Mouse (Mus musculus): ENCODE results near the gene Gm10837. TPM values are rescaled to one million over a fixed set of nuclear protein-coding genes. Genes with fewer than 3 reads are reported as not detected.
A peak's percentile ranks its signal among the peaks of the same experiment; 100 is the strongest.

Gene Gm10837
- not detected in 2 replicates for polyA plus RNA-seq (2015; fragmentation: Nextera tagmentation; extraction: Ambion mirVana)

- H3K4me3 ChIP-seq: 0 out of 2 replicates have a peak within 1 kb of the TSS, but pooled peaks have one; percentile 13
- peak within 1 kb of the TSS; percentile 44 for H3K4me2 ChIP-seq
- no peak within 1 kb of the TSS for H3K9ac ChIP-seq
- H3K4me1 ChIP-seq: 0 out of 2 replicates have a peak, but pooled peaks cover 4% of the 10 kb centered on the region
- peaks cover 84% of the 10 kb centered on the region for H3K27me3 ChIP-seq
- H3K9me3 ChIP-seq: no peaks in the 10 kb centered on the region
- peak; percentile 27; the same call in 1 of the 2 replicates for ATAC-seq (ENCODE audit: borderline replicate concordance, extremely low read depth, low FRiP score, low TSS enrichment)
- no peaks in the 10 kb centered on the region for H3K36me3 ChIP-seq
- no peak within 1 kb of the TSS for H3K27ac ChIP-seq
- WGBS: 2% methylated on average over 51 of the region's 51 CpGs
Observed at GRCm38 (mm10) chr14:122490441-122491328, at the start of gene Gm10837. Gm10837 (plus strand) TSS chr14:122490586.

DNA sequence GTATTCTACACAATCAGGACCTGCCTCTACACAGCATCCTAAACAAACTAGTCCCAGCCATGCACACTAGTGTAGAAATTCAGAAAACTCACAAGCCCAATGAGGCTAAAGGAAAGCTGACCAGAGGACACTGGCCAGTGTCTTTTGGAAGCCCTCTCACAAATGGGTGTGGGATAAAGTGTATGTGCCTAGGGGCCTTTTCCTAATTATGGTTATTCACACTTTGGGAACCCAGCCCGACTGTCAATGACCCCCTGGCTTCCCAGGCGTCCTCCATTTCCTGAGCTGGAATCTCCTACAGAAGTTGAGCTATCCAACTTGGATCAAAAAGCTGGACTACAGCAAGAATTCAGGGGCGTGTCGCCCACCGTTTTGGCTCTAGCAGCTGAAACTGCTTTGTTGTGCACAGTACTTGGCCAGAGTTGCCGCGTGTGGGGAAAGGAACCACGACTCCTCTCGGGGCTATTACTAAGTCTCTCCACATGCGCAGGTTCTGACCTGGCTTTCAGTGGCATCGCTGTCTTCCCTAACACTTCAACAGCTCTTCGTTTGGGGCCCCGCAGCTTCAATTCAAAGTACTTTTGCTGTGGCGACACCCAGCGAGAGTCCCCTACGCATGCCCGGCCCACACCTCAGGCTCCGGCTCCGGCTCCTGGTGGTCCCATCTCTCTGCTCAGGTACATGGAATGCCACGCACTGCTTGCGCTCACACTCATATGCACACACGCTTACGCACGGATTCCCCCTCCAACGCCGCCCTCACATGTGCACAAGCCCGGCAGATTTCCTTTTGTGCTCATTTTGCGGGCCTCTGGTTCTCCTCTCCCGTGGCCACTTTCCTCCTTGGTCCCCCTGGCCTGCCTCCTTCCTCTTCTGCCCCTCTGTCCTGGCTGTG lies 40.5 kb upstream of the Gm10837 start:
- Histone ChIP-seq H3K4me2 (peak overlapping the region; percentile 68), H3K27ac (no peak overlapping the region), H3K36me3 (no peaks in the 10 kb centered on the region), H3K9me3 (no peaks in the 10 kb centered on the region), H3K27me3 (peaks cover 90% of the 10 kb centered on the region), H3K4me1 (peaks cover 25% of the 10 kb centered on the region), H3K9ac (no peak overlapping the region), H3K4me3 (peak overlapping the region; percentile 32)
- ATAC-seq (ENCODE audit: borderline replicate concordance, extremely low read depth, low FRiP score, low TSS enrichment): no peak
- WGBS: 5% methylated on average over 29 of the region's 29 CpGs

GRCm38 (mm10) chr14:122450496-122451382 lies 39.6 kb upstream of the Gm10837 start, which contains the start of gene Gm5089:
Gm5089 (minus strand) TSS chr14:122451115.
- under 1% methylated on average over 59 of the region's 59 CpGs for WGBS
- Histone ChIP-seq H3K4me3 (peak within 1 kb of the TSS; percentile 32), H3K27ac (no peak within 1 kb of the TSS), H3K36me3 (no peaks in the 10 kb centered on the region), H3K9me3 (no peaks in the 10 kb centered on the region), H3K9ac (no peak within 1 kb of the TSS), H3K27me3 (peaks cover 94% of the 10 kb centered on the region), H3K4me1 (peaks cover 25% of the 10 kb centered on the region), H3K4me2 (peak within 1 kb of the TSS; percentile 68)
- peak; percentile 60; the same call in 1 of the 2 replicates for ATAC-seq (ENCODE audit: borderline replicate concordance, extremely low read depth, low FRiP score, low TSS enrichment)

- Histone ChIP-seq H3K27me3 (peaks cover 100% of the 10 kb centered on the region), H3K9ac (no peak overlapping the region), H3K4me3 (no peak overlapping the region; the same call in 1 of the 2 replicates), H3K4me2 (peak overlapping the region; percentile 68; the same call in 1 of the 2 replicates), H3K9me3 (no peaks in the 10 kb centered on the region), H3K36me3 (no peaks in the 10 kb centered on the region), H3K27ac (no peak overlapping the region), H3K4me1 (peaks cover 25% of the 10 kb centered on the region)
- no peak for ATAC-seq (ENCODE audit: borderline replicate concordance, extremely low read depth, low FRiP score, low TSS enrichment)
- WGBS: 64% methylated on average over 5 of the region's 5 CpGs
Observed at GRCm38 (mm10) chr14:122451551-122452145, 38.7 kb upstream of the Gm10837 start.

- Histone ChIP-seq H3K27ac (no peak overlapping the region), H3K36me3 (no peaks in the 10 kb centered on the region), H3K4me2 (peak overlapping the region; percentile 55), H3K27me3 (peaks cover 88% of the 10 kb centered on the region), H3K4me3 (no peak overlapping the region), H3K4me1 (peaks cover 25% of the 10 kb centered on the region), H3K9ac (no peak overlapping the region), H3K9me3 (no peaks in the 10 kb centered on the region)
- WGBS: 40% methylated on average over 13 of the region's 13 CpGs
- ATAC-seq (ENCODE audit: borderline replicate concordance, extremely low read depth, low FRiP score, low TSS enrichment): no peak
Observed at GRCm38 (mm10) chr14:122452701-122453387, 37.5 kb upstream of the Gm10837 start.

GRCm38 (mm10) chr14:122453388-122453995 lies 36.9 kb upstream of the Gm10837 start:
- H3K4me1 ChIP-seq: peaks cover 25% of the 10 kb centered on the region
- WGBS: 7% methylated on average over 32 of the region's 32 CpGs
- peak; percentile 54 for ATAC-seq (ENCODE audit: borderline replicate concordance, extremely low read depth, low FRiP score, low TSS enrichment)

GRCm38 (mm10) chr14:122453996-122454738 lies 36.2 kb upstream of the Gm10837 start:
- ATAC-seq (ENCODE audit: borderline replicate concordance, extremely low read depth, low FRiP score, low TSS enrichment): 0 out of 2 replicates have a peak, but pooled peaks have one; percentile 11
- H3K4me3 ChIP-seq: peak overlapping the region; percentile 32
- peaks cover 82% of the 10 kb centered on the region for H3K27me3 ChIP-seq
- no peaks in the 10 kb centered on the region for H3K9me3 ChIP-seq
- H3K9ac ChIP-seq: no peak overlapping the region
- H3K36me3 ChIP-seq: no peaks in the 10 kb centered on the region
- H3K27ac ChIP-seq: no peak overlapping the region
- peak overlapping the region; percentile 55 for H3K4me2 ChIP-seq
- WGBS: 8% methylated on average over 12 of the region's 12 CpGs
- peaks cover 25% of the 10 kb centered on the region for H3K4me1 ChIP-seq

More at GRCm38 (mm10) chr14:122453388-122453995, 36.9 kb upstream of the Gm10837 start:
- Histone ChIP-seq H3K36me3 (no peaks in the 10 kb centered on the region), H3K27me3 (peaks cover 82% of the 10 kb centered on the region), H3K9ac (no peak overlapping the region), H3K9me3 (no peaks in the 10 kb centered on the region), H3K27ac (no peak overlapping the region), H3K4me2 (peak overlapping the region; percentile 55), H3K4me3 (peak overlapping the region; percentile 32)

DNA sequence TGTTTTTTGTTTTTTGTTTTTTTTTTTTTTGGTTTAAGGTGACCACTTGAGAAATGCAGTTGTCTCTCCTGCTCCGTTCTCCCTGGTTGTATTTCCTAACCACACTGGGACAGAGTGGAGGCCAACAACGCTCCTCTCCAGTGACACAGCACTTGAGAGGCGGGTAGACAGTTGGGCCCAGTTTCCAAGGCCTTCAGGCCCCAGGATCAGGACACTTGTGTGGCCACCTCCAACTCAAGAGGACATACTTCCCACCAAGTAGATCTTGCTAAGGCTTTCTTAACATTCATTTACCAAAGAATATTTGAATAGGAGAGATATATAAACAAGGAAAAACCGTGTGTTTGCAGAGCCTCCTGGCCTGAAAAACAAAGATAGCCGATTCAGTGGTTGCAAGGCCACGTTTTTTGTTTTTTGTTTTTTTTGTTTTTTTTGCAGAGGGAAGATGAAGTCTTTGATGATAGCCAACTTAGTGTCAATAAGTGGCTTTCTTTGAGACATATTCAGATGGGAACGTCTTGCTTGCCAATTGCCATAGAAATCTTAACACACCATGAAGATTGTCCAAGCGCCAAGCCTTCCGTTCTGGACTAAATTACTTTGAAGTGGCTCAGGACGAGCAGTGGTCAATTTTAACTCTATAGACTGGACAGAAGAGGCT lies 35.4 kb upstream of the Gm10837 start:
- 54% methylated on average over 10 of the region's 10 CpGs for WGBS
- H3K4me2 ChIP-seq: no peak overlapping the region
- peaks cover 24% of the 10 kb centered on the region for H3K4me1 ChIP-seq
- H3K9me3 ChIP-seq: no peaks in the 10 kb centered on the region
- H3K9ac ChIP-seq: no peak overlapping the region
- H3K27me3 ChIP-seq: peaks cover 82% of the 10 kb centered on the region
- H3K4me3 ChIP-seq: no peak overlapping the region
- ATAC-seq (ENCODE audit: borderline replicate concordance, extremely low read depth, low FRiP score, low TSS enrichment): no peak
- H3K27ac ChIP-seq: no peak overlapping the region
- no peaks in the 10 kb centered on the region for H3K36me3 ChIP-seq

GRCm38 (mm10) chr14:122455562-122455958 lies 34.8 kb upstream of the Gm10837 start:
- 74% methylated on average over 4 of the region's 4 CpGs for WGBS
- no peak for ATAC-seq (ENCODE audit: borderline replicate concordance, extremely low read depth, low FRiP score, low TSS enrichment)
- Histone ChIP-seq H3K27me3 (peaks cover 82% of the 10 kb centered on the region), H3K4me3 (no peak overlapping the region), H3K9ac (no peak overlapping the region), H3K9me3 (no peaks in the 10 kb centered on the region), H3K4me1 (peaks cover 18% of the 10 kb centered on the region), H3K36me3 (no peaks in the 10 kb centered on the region), H3K27ac (no peak overlapping the region), H3K4me2 (no peak overlapping the region)
